Mouse (Mus musculus): ENCODE results near the gene Atp5g1. TPM values are rescaled to one million over a fixed set of nuclear protein-coding genes. Genes with fewer than 3 reads are reported as not detected.

The Atp5g1 gene
- polyA plus RNA-seq, 1 experiment from 2014 or later: 547 TPM

DNA sequence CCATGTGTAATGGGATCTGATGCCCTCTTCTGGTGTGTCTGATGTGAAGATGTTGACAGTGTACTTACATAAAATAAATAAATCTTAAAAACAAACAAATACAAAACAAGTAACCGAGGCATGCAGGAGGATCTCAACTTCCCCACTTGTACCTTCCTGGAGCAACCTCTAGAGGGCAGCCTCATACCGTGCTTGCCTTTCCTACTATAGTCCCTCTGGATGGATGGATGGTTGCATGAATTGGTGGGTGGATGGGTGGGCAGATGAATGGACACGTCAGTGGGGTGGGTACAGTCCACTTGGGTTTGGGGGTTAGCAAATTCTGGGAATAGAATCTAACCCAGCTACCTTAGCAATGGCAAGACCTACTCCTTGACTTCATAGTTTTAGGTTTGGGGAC lies 17.9 kb upstream of the Atp5g1 start:
- 14% methylated on average over 3 of the region's 3 CpGs for WGBS
- Histone ChIP-seq H3K36me3 (no peaks in the 10 kb centered on the region), H3K4me2 (replicated peaks) (no peak overlapping the region), H3K27me3 (peaks cover 5% of the 10 kb centered on the region; the same call in 1 of the 2 replicates), H3K9me3 (replicated peaks) (no peaks in the 10 kb centered on the region), H3K4me3 (replicated peaks) (no peak overlapping the region), H3K9ac (no peak overlapping the region), H3K4me1 (no peaks in the 10 kb centered on the region), H3K27ac (replicated peaks) (0 out of 2 replicates have a peak overlapping the region, but pooled peaks have one; percentile 22)
- no peak for ATAC-seq (ENCODE audit: insufficient number of reproducible peaks, low FRiP score, low TSS enrichment, low read depth)

GRCm38 (mm10) chr11:96092674-96093291 lies 17.3 kb upstream of the Atp5g1 start:
- ATAC-seq (ENCODE audit: insufficient number of reproducible peaks, low FRiP score, low TSS enrichment, low read depth): no peak
- H3K4me1 ChIP-seq: no peaks in the 10 kb centered on the region
- no peak overlapping the region for H3K4me2 ChIP-seq (replicated peaks)
- H3K36me3 ChIP-seq: no peaks in the 10 kb centered on the region
- no peaks in the 10 kb centered on the region for H3K9me3 ChIP-seq (replicated peaks)
- H3K27me3 ChIP-seq: peaks cover 5% of the 10 kb centered on the region; the same call in 1 of the 2 replicates
- no peak overlapping the region for H3K9ac ChIP-seq
- 32% methylated on average over 7 of the region's 7 CpGs for WGBS
- H3K27ac ChIP-seq (replicated peaks): 0 out of 2 replicates have a peak overlapping the region, but pooled peaks have one; percentile 22
- H3K4me3 ChIP-seq (replicated peaks): no peak overlapping the region

DNA sequence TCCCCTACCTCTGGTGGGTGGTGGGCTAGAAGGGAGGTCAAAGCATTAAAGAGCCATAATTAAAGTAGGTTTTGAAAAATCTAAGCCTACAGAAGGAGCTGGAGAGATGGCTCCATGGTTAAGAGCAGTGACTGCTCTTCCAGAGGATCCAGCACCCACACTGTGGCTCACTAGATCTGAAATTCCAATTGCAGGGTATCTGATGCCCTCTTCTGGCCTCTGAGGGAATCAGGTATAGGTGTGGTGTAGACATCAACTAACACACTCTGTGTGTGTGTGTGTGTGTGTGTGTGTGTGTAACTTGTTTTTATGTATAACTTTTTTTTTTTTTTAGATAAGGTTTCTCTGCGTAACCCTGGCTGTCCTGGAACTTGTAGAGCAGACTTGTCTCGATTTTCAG lies 15.6 kb upstream of the Atp5g1 start:
- Histone ChIP-seq H3K4me3 (replicated peaks) (no peak overlapping the region), H3K27me3 (peaks cover 5% of the 10 kb centered on the region; the same call in 1 of the 2 replicates), H3K36me3 (no peaks in the 10 kb centered on the region), H3K9ac (no peak overlapping the region), H3K4me2 (replicated peaks) (no peak overlapping the region), H3K4me1 (no peaks in the 10 kb centered on the region), H3K9me3 (replicated peaks) (no peaks in the 10 kb centered on the region), H3K27ac (replicated peaks) (no peak overlapping the region)
- 53% methylated on average over 2 of the region's 2 CpGs for WGBS
- no peak for ATAC-seq (ENCODE audit: insufficient number of reproducible peaks, low FRiP score, low TSS enrichment, low read depth)

DNA sequence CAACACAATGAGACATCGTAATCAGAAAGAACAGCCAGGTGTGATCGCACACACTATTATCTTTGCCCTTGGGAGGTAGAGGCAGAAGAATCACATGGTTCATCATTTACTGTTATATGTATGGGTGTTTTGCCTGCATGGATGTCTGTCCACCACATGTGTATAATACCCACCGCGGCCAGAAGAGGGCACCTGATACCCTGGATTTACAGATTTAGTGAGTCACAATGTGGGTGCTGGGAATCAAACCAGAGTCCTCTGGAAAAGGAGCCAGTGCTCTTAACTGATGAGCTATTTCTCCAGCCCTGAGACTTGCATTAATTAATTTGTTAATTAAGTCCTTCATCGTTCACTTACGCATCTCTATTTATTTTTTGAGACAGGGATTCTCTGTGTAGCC lies 12.5 kb upstream of the Atp5g1 start:
- Histone ChIP-seq H3K27ac (replicated peaks) (no peak overlapping the region), H3K4me3 (replicated peaks) (no peak overlapping the region), H3K9me3 (replicated peaks) (no peaks in the 10 kb centered on the region), H3K4me1 (no peaks in the 10 kb centered on the region), H3K36me3 (no peaks in the 10 kb centered on the region), H3K9ac (no peak overlapping the region), H3K4me2 (replicated peaks) (no peak overlapping the region), H3K27me3 (peaks cover 3% of the 10 kb centered on the region; the same call in 1 of the 2 replicates)
- no peak for ATAC-seq (ENCODE audit: insufficient number of reproducible peaks, low FRiP score, low TSS enrichment, low read depth)
- WGBS: 87% methylated on average over 6 of the region's 6 CpGs

DNA sequence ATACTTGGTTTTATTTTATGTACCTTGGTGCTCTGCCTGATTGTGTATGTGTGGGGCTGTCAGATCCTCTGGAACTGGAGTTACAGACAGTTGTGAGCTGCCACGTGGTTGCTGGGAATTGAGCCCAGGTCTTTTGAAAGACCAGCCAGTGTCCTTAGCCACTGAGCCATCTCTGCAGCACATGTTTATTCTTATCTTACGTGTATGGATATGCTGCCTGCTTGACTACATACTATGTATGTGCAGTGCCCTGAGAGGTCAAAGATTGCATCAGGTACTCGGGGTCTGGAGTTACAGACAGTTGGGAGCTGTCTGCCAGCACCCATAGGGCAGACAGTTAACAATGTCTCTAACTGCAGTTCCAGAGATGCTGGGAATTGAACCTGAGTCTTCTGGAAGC lies 7.2 kb upstream of the Atp5g1 start:
- Histone ChIP-seq H3K36me3 (no peaks in the 10 kb centered on the region), H3K4me3 (replicated peaks) (no peak overlapping the region), H3K4me1 (no peaks in the 10 kb centered on the region), H3K27me3 (no peaks in the 10 kb centered on the region), H3K4me2 (replicated peaks) (no peak overlapping the region), H3K9ac (no peak overlapping the region), H3K9me3 (replicated peaks) (no peaks in the 10 kb centered on the region), H3K27ac (replicated peaks) (no peak overlapping the region)
- 69% methylated on average over 3 of the region's 3 CpGs for WGBS
- no peak for ATAC-seq (ENCODE audit: insufficient number of reproducible peaks, low FRiP score, low TSS enrichment, low read depth)

- 71% methylated on average over 5 of the region's 5 CpGs for WGBS
- no peak overlapping the region for H3K9ac ChIP-seq
- no peak for ATAC-seq (ENCODE audit: insufficient number of reproducible peaks, low FRiP score, low TSS enrichment, low read depth)
Observed at GRCm38 (mm10) chr11:96080736-96081135, 5.3 kb upstream of the Atp5g1 start.

GRCm38 (mm10) chr11:96076221-96077105 lies 993 bp upstream of the Atp5g1 start:
- Histone ChIP-seq H3K27me3 (no peaks in the 10 kb centered on the region), H3K4me3 (replicated peaks) (peak overlapping the region; percentile 91), H3K27ac (replicated peaks) (peak overlapping the region; percentile 84), H3K36me3 (peaks cover 5% of the 10 kb centered on the region; the same call in 1 of the 2 replicates), H3K4me1 (peaks cover 14% of the 10 kb centered on the region), H3K9me3 (replicated peaks) (no peaks in the 10 kb centered on the region), H3K9ac (0 out of 2 replicates have a peak overlapping the region, but pooled peaks have one; percentile 31), H3K4me2 (replicated peaks) (peak overlapping the region; percentile 77)
- 58% methylated on average over 13 of the region's 13 CpGs for WGBS
- no peak for ATAC-seq (ENCODE audit: insufficient number of reproducible peaks, low FRiP score, low TSS enrichment, low read depth)

More at GRCm38 (mm10) chr11:96080736-96081135, 5.3 kb upstream of the Atp5g1 start:
- no peaks in the 10 kb centered on the region for H3K27me3 ChIP-seq
- no peak overlapping the region for H3K4me2 ChIP-seq (replicated peaks)
- H3K27ac ChIP-seq (replicated peaks): no peak overlapping the region
- no peaks in the 10 kb centered on the region for H3K4me1 ChIP-seq
- H3K9me3 ChIP-seq (replicated peaks): no peaks in the 10 kb centered on the region
- no peak overlapping the region for H3K4me3 ChIP-seq (replicated peaks)
- no peaks in the 10 kb centered on the region for H3K36me3 ChIP-seq

DNA sequence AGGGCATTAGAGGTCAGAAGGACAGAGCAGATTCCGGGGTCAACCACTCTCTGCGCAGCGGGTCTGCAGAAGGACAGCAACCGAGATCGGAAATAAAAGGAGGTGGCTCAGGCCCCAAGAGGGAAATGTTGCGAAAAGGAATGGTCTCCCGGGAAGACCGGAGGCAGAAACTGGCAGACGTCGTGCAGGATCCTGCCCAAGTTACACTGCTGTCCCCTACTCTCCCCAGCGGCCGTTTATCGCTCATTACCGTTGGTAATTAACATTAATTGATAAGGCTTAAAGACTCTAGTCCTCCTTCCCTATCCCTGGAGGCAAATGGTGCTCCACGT lies 327 bp downstream of the Atp5g1 start:
- Histone ChIP-seq H3K4me3 (replicated peaks) (peak overlapping the region; percentile 91), H3K27me3 (no peaks in the 10 kb centered on the region), H3K9me3 (replicated peaks) (no peaks in the 10 kb centered on the region), H3K4me1 (peaks cover 14% of the 10 kb centered on the region), H3K9ac (peak overlapping the region; percentile 89), H3K4me2 (replicated peaks) (peak overlapping the region; percentile 77), H3K27ac (replicated peaks) (peak overlapping the region; percentile 76), H3K36me3 (peaks cover 14% of the 10 kb centered on the region)
- no peak for ATAC-seq (ENCODE audit: insufficient number of reproducible peaks, low FRiP score, low TSS enrichment, low read depth)
- WGBS: under 1% methylated on average over 15 of the region's 15 CpGs

DNA sequence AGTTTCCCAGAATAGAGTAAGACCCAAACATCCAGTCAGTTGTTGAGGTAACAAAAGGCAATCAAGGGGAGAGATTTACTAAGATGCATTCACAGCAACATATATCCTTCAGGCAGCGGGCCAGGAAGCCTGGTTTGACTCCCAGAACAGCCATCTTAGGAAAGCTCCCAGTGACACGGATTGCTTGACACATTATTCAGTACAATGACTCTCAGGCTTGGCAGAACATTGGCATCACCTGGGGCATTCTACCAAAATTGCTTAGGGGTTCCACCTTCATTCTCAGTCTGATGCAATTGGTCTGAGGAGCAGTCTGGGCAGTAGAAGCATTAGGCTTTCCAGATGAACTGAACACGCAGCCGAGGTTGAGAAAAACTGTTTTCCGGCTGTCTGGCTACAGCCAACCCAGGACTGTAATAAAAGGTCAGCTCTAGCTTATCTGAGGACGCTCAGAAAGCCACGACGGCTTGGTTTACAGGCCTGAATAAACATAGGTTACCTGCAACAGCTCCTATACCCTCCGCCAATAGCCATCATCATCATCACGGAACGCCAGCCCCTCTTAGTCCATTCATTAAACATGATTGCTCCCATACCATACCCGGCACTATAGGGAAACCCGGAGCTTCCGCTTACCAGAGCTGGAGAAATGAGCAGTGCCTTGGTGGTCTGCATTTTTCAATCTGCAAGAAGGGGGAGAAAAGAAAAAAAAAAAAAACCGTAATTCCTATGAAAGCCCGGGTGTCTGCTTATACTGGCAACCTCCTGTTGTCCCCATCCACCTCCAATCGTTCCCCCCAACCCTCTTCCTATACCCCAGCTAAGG lies 906 bp downstream of the Atp5g1 start:
- no peaks in the 10 kb centered on the region for H3K9me3 ChIP-seq (replicated peaks)
- H3K4me2 ChIP-seq (replicated peaks): peak overlapping the region; percentile 77
- H3K27me3 ChIP-seq: no peaks in the 10 kb centered on the region
- peak overlapping the region; percentile 89 for H3K9ac ChIP-seq
- H3K36me3 ChIP-seq: peaks cover 14% of the 10 kb centered on the region
- 16% methylated on average over 17 of the region's 17 CpGs for WGBS
- ATAC-seq (ENCODE audit: insufficient number of reproducible peaks, low FRiP score, low TSS enrichment, low read depth): no peak
- no peak overlapping the region; the same call in 1 of the 2 replicates for H3K27ac ChIP-seq (replicated peaks)
- peaks cover 14% of the 10 kb centered on the region for H3K4me1 ChIP-seq
- H3K4me3 ChIP-seq (replicated peaks): peak overlapping the region; percentile 91

DNA sequence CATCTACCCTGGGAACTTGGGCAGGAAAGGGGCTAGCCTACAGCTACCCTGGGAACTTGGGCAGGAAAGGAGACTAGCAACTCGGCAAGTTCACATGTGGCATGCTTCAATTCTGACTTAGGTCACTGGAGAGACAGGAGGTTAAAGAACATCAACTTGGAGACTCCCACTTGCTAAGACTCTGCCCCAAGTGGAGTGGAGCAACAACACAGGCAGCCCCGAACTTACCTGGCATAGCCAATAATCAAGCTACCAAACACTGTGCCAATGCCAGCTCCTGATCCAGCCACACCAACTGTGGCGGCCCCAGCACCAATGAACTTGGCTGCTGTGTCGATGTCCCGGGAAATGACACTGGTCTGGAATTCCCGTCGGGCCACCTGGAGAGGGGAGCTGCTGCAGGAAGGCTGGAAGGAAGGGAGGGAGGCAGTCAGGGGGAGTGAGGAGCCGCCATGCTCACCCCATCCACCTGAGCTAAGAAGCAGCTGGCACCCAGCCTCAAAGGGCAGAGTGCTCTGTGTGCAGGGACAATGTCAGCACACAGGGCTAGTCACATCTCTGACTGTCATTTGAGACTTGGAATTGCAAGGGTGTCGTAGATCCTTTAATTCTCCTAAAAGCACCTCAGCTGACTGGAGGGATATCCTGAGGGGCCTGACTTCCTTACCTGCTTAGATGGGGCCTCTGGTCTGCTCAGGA lies 2.0 kb downstream of the Atp5g1 start:
- 80% methylated on average over 9 of the region's 9 CpGs for WGBS
- Histone ChIP-seq H3K27me3 (no peaks in the 10 kb centered on the region), H3K36me3 (peaks cover 14% of the 10 kb centered on the region), H3K27ac (replicated peaks) (no peak overlapping the region), H3K9me3 (replicated peaks) (no peaks in the 10 kb centered on the region), H3K4me1 (peaks cover 14% of the 10 kb centered on the region), H3K9ac (no peak overlapping the region), H3K4me2 (replicated peaks) (no peak overlapping the region), H3K4me3 (replicated peaks) (peak overlapping the region; percentile 91)
- ATAC-seq (ENCODE audit: insufficient number of reproducible peaks, low FRiP score, low TSS enrichment, low read depth): no peak
